Mouse (Mus musculus): Measurements from ENCODE around the gene Dgkg.

The Dgkg gene

DNA sequence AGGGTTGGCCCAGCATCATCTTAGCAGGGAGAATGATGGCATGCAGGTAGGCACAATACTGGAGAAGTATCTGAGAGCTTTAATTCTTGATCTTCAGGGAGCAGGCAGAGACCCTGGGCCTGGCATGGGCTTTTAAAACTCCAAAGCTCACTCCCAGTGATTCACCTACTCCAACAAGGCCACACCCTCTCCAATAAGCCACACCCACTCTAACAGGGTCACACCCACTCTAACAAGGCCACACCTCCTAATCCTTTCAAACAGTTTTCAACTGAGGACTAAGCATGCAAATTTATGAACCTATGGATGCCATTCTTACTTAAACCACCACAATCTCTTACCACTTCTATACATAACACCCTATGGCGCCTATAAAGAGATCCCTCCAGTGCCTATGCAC is 11.8 kb downstream of the Dgkg start:
- in situ Hi-C loops (cut with MseI, MboI), result no loop called here

DNA sequence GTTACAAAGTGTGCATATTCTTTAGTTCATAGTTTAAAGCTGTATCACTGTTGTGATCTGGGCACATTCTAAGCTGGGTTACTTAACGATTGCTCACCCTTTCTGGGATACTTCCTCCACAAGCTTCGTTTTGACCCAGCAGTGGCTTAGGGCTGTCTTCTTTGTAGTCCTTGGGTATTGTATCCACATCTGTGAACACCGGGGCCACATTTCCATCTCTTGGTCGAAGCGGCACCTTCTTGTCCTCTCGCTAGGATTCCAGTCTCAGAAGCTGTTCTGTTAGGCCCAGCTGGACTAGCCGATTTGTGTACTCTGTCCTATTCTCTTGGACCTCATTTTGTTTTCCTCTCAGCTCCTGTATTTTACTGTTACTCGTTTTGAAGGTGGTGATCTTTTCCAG is 13.6 kb downstream of the Dgkg start:
- in situ Hi-C loops (cut with MseI, MboI), result no loop called here

DNA sequence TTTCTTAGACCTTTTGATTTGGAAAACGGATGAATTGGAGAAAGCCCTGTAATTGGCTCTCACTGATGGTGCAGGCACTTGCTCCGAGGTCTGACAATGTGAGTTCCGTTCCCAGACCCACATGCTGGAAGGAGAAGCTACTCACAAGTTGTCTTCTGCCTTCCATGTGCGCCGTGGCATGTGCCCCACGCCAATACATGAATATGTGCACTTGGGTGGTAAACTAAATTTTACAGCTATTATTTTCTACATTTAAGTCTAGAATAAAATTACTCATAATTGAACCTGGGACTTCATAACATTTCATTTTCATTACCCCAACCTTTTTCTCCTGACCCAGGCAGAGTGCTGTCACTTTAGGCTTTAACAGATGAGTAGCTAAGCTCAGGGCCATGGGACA is 14.1 kb downstream of the Dgkg start:
- in situ Hi-C loops (cut with MseI, MboI), result no loop called here

DNA sequence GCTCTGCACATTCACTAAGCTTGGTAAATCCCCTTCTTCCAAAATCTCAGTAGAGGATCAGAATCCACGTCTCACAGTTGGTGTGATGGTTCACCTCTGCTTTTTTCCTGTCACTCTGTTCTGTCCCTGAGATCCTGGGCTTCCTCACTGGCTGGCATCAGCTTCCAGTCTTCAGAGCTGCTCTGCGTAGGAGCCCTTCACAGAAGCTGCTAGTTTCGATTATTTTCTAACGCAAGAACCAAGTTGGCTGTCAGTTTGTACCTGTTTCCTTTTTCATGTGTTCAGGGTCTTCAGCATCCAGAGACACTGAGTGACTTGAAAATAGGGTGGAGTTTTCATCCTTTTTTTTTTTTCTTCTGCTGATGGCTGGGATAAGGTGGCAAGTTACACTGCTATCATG is 15.0 kb downstream of the Dgkg start:
- in situ Hi-C loops (cut with MseI, MboI), result no loop called here

DNA sequence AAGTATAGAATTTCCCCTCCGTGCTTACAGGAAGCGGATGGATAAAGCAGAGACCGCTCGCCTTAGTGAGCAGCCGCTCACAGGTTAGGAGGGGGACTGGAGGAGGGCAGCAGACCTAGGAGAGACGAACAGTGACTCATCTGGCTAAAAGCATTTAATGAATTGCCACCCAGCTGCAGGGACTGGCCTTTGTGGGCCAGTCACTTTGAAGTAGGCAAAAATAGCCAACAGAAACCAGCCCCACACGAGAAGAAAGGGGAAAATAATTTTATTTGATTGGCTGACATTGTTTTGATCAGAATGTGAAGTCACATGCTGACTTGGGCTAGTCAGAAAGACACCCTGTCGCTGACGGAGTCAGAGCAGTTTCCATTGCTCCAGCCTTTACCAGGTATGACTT is 15.4 kb downstream of the Dgkg start:
- in situ Hi-C loops (cut with MseI, MboI), result no loop called here

DNA sequence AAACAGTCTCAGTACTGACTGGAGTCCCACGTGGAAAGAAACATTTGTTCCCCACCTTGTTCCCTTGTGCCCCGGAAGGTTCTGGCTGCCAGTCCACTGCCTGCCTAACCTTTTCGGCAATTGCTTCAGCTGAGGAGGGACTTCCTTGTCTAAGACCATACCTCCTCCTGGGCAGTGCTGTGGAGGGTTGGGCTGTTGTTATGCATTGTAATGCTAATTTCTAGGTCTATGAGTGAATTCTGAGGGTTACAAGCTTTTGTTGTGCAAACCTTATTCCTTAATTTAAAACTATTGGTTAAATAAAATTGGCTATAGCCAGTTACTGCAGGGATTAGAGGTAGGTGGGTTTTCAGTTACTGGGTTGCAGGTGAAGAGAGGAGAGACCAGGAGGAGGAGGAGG is 19.7 kb downstream of the Dgkg start:
- in situ Hi-C loops (cut with MseI, MboI), result no loop called here

DNA sequence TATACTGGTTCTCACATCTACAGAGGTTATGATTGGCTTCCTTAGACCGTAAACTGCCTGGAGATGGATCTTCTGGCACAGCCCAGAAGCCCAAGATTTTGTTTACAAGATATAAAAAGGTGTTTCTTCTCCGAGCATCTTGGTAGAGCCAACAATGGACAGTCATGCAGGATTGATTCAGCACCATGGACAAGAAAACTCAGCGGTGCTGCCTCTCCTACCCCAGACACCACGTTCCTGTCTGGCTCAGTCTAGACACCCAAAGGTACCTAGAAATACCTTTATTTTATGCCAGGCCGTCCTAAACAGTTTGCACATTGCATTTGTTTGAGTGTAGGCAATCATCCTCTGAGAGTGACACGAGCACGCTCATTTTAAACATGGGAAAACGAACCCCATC is 21.3 kb downstream of the Dgkg start:
- in situ Hi-C loops (cut with MseI, MboI), result no loop called here

DNA sequence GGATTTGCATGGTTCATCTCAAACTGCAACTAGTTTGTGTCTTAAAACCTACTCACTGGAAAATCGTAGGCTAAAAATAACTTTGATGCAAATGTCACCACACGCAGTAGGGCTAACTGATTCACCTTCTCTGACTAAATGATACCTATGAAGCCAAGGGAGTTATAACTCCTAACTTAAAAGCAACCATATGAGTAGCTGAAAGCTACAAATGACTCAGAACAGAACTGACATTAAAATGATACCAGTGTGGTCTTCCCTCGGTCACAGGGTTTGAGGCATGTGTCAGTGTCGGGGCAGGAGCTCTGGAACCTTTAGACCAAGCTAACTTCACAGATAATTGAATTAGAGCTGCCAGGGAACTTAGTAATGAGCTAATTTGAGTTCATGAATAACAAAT is 24.0 kb downstream of the Dgkg start:
- in situ Hi-C loops (cut with MseI, MboI), result no loop called here

DNA sequence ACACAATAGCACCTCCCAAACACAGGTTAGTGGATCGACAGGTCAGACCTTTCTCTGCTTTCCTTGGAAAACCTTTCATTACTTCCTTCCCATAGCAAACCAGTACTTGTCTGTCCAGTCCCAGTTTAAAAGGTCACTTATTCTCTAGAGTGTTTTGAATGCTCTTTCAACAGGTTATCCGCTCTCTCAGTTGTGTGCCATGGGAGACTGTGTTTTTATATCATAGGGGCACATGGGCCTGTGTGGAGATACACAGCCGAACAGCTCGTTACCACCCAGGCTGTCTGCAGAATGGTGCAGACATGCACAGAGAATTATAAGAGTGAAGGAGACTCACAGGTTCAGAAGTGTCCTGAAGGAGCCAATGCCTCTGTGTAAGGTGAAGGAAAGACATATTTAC is 26.7 kb downstream of the Dgkg start:
- in situ Hi-C loops (cut with MseI, MboI), result no loop called here

DNA sequence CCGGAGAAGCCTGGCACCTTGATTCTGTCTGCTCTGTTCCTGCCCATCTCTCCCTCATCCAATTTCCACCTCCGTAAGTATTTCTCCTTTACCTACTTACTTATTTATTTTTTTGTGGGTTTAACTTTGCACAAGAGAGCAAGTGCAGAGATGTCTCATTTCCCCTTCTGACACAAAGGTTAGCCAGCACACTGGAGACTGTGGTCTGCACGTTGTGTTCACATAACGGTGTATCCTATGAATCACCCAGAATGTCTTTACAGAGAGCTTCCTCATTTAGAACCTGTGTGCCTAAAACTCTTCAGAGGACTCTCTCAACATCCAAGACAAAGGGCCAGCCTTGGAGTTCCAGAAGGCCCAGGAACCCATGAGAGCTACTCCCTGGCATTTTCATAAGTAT is 27.1 kb downstream of the Dgkg start:
- in situ Hi-C loops (cut with MseI, MboI), result no loop called here

DNA sequence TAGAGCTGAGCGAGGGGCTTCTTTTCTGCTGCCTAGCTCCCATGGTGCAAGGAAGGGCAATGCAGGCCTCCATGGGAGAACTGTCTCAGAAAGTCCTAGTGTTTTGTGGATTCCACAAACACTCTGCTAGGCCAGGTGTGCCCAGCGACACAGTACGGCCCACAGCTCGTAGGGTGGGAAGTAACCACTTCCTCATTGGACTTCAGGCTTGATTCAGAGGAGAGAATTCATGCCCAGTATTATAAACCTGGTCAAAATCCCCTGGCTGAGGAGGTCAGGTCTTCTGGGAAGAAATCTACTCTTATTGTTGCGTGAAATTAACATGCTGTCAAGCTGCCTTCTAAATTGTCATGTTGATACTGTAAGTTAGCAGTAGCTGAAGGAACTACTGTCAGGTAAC is 31.0 kb downstream of the Dgkg start:
- in situ Hi-C loops (cut with MseI, MboI), result no loop called here

DNA sequence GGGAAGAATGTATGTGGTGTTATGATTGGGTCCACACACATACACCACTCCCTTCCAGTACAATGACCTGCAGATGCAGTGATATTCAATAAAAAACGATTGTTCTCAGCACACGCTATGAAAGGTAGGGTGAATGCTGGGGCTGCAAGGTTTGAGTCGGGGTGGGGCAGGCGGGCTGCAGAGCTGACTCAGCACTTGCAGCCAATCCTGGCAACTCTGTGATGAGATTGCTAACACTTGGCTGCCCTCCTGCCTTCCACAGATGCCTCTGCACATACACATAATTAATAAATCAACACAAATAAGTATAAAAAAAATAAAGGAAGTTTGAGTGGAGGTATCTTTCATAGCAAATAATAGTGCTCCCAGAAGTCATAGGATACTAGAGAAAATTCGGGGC is 31.6 kb downstream of the Dgkg start:
- in situ Hi-C loops (cut with MseI, MboI), result no loop called here

DNA sequence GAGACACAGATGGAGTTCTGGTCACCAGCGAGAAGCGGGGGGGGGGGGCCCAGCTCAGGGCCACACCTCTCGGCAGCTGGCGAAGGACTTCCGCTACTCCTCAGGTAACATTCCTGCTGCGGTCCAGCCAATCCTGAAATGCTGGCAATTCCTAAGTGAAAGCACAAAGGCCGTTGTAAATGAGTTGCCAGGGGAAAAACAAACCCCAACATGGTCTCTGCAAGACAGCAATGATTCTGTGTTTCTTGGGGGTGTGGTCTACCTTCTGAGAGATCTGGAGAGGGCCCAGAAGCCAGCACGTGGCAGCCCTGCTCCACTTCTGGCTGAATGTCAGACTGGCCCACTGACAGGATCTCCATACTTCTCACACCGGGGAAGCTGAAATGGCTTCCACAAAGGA is 34.7 kb downstream of the Dgkg start:
- in situ Hi-C loops (cut with MseI, MboI), result no loop called here

DNA sequence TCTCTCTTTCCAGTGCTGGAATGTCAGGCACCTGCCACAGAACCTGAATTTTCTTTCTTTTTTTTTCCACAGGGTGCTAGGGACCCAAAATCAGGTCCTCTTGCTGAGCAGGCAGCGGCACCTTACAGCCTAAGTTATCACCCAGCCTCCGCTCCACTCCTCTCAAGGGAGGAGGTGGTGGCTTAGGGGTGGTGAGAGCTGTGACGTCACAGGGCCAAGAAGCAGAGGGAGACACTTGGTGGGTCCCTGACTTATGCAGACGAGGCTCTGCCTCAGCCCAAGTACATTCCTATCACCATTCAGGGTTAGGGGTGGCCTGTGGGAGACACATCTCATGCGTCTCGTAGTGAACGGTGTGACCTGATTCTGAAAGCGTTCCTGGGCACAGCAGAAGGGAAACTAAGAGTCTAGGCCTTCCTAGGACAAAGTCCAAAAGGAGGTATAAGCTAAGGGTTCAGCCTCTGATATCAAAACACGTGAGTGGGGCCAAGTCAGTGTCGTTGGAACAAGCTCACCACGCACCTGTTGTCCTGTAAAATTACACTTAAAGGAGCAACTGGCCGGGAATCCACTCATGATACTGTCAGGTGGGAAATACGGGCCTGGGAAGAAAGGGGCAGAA is 35.6 kb downstream of the Dgkg start:
- in situ Hi-C loops (cut with MseI, MboI), result no loop called here

DNA sequence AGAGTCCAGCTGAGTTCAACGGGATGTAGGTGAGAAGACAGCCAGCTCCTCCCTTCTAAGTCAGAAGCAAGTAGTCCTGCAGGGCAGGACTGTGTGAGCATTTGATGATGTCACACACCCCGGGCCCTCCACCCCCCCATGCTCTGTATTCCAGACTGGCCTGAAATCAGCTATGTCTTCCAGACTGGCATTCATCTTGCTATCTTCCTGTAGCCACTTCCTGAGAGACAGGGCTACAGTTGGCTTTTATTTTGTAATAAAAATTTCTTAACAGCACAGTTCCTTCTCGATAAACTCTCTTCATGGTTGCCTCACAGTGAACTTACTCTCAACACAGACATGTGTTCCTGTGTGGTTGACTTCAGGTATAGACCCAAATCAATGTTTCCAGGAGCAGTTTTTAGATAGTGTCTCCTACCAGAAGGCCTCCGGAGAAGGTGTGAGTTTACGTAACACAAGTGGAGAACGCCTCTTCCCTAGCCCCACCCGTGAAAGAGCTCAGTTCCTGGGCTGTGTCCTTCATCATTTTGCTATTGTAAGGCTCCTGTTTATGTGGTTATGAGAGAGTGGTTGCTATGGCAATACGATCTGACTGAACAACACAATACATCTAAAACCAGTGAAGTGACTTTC is 38.5 kb downstream of the Dgkg start:
- in situ Hi-C loops (cut with MseI, MboI), result no loop called here

DNA sequence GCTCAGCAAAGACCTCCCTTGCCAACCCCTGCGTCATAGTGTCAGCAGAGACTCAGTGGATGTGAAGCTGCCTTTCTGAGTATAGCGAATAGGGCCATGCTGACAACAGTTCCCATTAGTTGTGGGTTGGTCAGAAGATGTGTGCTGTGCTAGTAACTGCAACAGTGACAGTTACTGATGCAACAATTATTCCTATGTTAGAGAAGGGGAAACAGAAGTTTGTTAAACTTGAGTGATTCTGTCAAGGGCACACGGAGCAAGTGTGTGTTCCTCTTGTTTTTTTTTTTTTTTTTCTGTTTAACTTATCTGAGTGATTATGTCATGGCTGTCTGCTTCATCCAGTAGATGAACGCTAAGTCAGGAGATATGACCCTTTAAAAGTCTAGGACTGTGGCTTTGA is 41.2 kb downstream of the Dgkg start:
- in situ Hi-C loops (cut with MseI, MboI), result no loop called here

DNA sequence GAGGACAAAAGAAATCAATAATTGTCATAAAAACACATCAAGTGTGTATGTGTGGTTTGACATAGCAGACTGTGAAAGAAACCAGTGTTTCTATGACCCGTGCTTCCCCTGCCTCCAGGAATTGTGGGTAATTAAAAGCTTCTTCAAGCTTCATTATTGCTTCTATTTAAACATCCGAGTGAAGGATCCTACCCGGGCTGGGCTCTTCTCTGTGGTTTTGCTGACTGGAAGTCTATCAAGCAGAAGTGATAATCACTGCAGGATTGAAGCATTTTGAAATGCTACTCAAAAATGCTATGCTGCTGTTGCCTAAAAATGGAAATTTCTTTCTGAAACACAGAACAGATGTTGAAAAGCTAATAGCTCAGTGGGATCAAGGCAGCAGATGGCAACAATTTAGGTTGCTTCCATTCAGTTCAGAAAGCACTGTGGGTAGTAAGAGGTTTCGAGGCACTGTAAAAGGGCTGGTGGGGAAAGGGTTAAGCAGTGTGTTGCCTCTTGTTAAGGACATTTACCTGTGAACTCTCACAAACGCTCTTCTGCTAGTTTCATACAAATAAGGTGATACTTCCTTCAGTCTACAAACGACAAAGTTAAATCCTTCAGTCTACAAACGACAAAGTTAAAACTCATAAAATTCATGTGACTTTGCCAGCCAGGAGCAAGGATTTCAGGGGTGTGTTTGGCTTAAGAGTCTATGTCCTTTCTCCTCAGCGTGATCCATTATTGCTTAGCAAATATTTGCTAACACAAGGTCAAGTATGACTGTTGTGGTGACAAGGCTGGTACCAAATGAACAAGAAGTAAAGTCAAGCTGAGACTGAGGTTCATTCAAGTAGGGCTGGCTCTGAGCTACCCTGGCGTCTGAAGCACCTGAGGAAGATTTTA is 43.6 kb downstream of the Dgkg start:
- in situ Hi-C loops (cut with MseI, MboI), result no loop called here

DNA sequence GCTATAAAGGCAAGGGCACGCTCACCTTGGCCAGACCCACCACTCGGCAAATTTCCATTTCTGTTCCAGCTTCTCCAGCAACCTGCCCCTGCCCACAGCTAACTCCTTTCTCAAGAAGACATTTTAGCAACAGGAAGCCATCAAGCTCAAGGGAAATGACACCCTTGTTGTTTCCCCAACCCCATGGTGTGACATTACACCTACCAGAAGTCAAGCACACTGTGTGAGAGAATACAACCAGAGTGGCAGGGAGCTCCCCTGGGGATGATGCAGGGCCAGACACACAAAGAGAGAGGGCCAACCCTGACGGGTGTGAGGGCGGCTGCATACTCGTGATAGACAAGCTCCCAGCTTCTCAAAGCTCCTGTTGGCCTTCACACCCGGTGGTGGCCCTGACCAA is 49.0 kb downstream of the Dgkg start:
- in situ Hi-C loops (cut with MseI, MboI), result no loop called here

DNA sequence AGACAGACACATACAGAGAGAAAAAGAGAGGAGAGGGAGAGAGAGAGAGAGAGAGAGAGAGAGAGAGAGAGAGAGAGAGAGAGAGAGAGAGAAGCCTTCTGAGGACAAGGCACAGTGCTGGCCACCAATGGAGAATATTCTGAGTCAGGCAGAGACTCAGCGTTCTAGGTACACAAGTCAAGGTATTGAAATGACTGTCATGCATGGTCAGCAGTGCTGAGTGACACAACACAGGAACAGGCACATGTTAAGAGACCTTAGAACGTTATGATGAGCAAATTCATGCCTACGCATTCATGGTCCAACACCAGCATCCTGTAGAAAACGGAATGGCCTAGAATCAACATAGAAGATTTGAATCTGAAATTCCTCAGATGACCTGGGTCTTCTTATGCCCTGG is 50.0 kb downstream of the Dgkg start:
- in situ Hi-C loops (cut with MseI, MboI), result no loop called here

DNA sequence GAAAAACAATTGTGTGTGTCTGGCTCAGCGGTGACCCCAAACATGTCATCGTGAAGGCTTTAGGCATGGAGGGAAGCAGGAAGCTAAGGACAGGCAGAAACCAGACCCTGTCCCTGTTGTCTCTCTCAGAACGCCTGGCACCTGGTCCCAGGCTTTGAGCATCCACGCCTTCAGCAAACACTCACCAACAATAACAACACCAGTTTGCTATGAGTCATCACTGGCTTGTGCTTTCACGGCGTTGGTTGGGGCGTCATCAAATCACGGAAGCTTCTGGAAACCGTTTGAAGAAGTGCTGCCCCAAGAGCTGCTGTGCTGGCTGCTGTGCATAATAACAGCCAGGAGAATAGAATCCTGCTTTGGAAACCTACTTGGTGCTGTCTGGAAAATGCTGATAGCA is 54.6 kb downstream of the Dgkg start:
- in situ Hi-C loops (cut with MseI, MboI), result no loop called here

DNA sequence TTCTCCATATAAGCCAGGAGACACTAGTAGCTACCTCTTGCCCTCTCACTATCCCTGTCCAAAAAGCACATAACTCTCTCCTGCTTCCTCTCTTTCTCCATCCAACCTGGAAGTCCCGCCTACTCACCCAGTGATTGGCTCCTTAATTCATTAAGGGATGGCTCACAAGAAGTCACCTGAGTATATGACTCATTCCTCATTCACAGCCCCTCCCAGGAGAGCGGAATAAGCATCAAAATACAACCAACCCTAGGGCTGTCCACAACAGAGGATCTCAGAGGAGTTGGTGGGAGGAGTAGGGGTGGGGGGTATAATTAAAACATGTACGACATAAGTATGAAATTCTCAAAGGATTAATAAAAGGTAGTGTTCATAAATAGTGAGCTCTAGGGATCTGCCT is 55.3 kb downstream of the Dgkg start:
- in situ Hi-C loops (cut with MseI, MboI), result no loop called here

DNA sequence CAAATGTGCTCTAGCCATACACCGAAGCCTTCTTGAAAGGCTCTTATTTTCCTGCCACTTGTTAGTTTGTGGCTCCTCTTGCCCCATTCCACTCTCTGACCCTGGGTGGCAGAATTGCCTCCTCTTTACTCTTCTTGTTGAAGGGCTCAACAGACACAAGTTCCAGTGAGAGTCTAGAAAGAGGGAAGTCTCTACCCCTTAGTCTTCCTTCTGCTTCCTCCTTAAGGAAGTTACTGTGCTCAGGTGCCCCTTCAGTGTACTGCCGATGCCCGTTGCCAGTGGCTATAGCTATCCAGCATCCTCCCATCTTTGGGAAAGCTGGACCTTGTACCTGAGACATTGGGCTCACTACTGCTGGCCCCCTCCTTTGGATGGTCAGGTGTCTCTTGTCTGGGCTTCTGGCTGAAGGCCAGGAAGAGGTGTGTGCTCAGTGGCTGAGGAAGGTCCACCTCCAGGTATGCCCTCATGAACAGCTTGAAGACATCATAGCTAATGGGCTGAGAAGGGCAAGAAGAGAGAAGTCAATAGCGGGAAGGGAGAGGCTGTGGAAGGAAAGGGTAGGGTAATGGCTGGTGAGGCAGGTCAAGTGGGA is 56.8 kb downstream of the Dgkg start:
- in situ Hi-C loops (cut with MseI, MboI), result no loop called here

DNA sequence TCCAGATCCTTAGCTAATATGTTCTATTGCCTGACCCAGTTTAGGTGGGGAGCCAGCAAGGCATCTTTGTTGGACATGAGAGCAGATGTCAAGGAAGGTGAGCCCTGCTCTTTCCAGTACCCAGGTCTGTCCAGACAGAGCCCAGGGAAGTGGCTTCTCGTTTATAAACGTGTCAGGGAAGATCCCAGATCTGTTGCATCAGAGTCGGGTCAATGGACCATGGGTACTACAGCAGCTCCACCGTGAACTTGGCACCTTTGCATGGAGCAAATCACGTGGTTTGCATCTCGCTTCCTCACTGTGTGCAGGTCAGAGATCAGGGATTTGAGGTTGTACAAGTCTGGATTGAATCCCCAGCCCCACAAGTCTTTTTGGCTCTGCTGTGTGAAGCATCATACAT is 58.3 kb downstream of the Dgkg start:
- in situ Hi-C loops (cut with MseI, MboI), result no loop called here
